Mouse (Mus musculus) retina, postnatal 1 day (tissue): ENCODE data around the gene Taf1b.

Source experiments
- DNase-seq: peaks from one replicate; pipeline ENCODE4 v3.0.0-alpha.2; 2012

Gene Taf1b

GRCm38 (mm10) chr12:24555976-24556375 lies 57.8 kb downstream of the Taf1b start:
- no peak for DNase-seq

GRCm38 (mm10) chr12:24563395-24563960 lies 65.3 kb downstream of the Taf1b start:
- no peak for DNase-seq

GRCm38 (mm10) chr12:24565311-24565710 lies 67.2 kb downstream of the Taf1b start:
- no peak for DNase-seq

- no peak for DNase-seq
Observed at GRCm38 (mm10) chr12:24567606-24568005, 69.4 kb downstream of the Taf1b start.

GRCm38 (mm10) chr12:24571523-24572392 lies 73.6 kb downstream of the Taf1b start, which contains the start of gene Grhl1:
Gene Grhl1, plus strand, starts transcription at chr12:24572283.
- peak; percentile 97 for DNase-seq

GRCm38 (mm10) chr12:24572421-24573274 lies 74.5 kb downstream of the Taf1b start:
- no peak for DNase-seq

DNA sequence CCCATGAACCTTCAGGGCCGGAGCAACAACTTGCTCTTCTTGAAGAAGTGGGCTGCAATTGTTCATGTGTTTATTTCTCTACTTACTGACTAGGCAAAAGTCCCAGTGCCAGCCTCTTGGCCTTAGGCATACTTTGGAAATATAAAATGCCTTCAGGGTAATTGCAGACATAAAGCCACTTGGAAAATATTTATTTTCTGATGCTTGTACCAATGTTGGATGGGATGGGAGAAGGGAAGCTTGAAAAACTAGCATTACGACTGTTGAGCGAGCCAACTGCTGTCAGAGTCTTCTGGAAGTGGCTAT lies 75.1 kb downstream of the Taf1b start:
- DNase-seq, result no peak

GRCm38 (mm10) chr12:24574870-24575269 lies 76.7 kb downstream of the Taf1b start:
- DNase-seq, result peak; percentile 40

DNA sequence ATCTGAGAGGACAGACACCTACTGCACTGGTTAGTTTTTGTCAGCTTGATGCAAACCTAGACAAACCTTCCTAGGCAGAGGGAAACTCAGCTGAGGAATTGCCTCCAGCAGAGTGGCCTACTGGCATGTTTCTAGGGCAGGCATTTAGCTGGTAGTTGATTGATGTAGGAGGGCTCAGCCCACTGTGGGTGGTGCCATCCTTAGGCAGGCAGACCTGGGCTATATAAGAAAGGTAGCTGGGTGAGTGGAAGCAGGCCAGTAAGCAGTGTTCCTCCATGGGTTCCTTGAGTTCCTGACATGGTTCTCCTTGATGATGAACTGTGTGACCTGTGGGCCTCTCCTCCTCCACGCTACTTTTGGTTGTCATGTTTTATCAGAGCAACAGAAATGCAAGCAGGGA lies 82.3 kb downstream of the Taf1b start:
- no peak for DNase-seq

DNA sequence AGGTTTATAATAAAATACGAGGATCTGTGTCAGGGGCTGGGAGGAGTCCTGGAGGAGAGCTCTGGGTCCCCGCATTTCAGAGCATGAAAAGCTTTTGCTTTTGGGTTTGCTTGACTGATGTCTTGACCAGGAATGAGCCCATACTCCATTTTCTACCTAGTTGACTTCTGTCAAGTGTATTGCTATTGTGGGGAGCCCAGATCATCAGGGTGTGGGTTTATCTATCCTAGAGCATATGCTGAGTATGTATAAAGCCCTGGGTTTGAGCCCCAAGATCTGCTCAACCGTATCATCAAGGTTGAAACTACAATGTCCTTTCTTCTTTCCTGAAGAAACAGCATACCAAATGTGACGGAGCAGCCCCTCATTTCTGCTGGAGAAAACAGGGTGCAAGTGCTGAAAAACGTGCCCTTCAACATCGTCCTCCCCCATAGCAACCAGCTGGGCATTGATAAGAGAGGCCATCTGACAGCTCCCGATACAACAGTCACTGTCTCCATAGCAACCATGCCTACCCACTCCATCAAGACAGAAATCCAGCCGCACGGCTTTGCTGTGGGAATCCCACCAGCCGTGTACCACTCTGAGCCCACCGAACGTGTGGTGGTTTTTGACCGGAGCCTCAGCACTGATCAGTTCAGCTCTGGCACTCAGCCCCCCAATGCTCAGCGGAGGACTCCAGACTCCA lies 83.0 kb downstream of the Taf1b start:
- no peak for DNase-seq

- DNase-seq, result no peak
Observed at GRCm38 (mm10) chr12:24583653-24584052, 85.5 kb downstream of the Taf1b start.

DNA sequence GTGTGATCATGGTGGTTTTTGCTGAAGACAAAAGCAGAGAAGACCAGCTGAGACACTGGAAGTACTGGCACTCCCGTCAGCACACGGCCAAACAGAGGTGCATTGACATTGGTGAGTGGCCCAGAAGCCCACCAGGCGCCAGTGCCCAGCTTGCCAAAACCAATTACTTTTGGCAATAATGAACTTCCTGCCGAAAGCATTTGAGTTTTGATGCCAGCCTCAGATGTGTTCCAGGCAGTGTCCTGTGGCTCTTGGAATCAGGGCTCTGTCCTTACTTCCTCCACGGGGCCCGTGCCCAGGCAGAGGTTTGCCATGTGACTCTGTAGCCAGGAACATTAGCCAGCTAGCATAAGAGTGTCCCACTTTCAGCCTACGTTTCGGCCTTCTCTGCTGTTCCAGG lies 86.7 kb downstream of the Taf1b start:
- no peak for DNase-seq

GRCm38 (mm10) chr12:24586193-24586592 lies 88.0 kb downstream of the Taf1b start:
- no peak for DNase-seq

GRCm38 (mm10) chr12:24590371-24590770 lies 92.2 kb downstream of the Taf1b start:
- DNase-seq, result no peak

- DNase-seq, result no peak
Observed at GRCm38 (mm10) chr12:24592055-24592454, 93.9 kb downstream of the Taf1b start.

DNA sequence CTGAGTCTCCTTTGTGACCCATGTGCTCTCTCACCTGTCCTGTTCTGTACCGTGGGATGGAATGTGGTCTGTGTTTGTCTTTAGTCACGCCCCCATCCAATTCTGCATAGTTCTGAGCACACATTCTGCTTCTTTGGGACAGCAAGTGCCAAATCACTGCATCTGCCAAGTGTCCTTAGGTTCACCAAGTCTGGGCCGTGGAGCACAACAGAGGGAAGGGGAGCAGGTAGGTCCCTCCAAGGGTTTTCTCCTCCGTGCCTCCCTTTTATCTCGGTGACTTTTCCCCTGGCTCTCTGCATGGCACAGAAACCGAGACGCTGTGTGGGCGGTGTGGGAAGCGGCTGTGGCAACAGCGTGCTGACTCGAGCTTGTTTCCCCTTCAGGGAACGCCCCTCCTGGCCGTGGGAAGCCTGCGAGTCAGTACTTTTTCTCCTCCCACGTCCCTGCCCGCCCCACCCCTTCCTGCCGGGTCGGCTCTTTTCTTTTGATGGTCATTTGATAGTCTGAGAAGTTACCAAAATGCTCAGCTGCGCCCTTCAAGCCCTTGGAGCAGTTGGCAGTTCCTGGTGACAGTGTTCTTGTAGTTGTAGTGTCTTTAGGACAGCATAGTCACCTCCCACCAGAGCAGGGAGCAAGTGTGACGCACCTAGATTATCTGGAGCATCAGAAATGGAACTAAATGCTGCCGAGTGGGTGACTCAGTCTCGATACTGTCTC lies 95.0 kb downstream of the Taf1b start:
- peak; percentile 45 for DNase-seq

DNA sequence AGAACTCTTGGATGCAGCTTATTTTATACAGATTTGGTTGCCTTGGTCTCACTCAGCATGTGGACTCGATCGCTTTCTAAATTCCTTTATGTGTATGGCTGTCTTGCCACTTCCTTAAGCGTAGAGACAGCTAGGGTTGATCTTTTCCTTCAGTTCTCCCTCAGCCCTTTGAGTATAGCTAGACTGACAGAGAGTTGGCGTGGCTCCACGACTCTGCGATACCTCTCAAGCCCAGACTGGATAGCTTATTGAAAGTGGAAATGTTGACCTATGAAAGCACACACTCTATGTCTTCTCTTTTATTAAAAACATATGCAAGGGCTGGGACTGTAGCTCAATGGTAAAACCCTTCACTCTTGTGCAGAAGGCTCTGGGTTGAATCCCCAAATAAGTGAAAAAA lies 99.2 kb downstream of the Taf1b start:
- no peak for DNase-seq

GRCm38 (mm10) chr12:24599366-24599895 lies 101.3 kb downstream of the Taf1b start:
- DNase-seq, result peak; percentile 45

GRCm38 (mm10) chr12:24600074-24600473 lies 101.9 kb downstream of the Taf1b start:
- no peak for DNase-seq

DNA sequence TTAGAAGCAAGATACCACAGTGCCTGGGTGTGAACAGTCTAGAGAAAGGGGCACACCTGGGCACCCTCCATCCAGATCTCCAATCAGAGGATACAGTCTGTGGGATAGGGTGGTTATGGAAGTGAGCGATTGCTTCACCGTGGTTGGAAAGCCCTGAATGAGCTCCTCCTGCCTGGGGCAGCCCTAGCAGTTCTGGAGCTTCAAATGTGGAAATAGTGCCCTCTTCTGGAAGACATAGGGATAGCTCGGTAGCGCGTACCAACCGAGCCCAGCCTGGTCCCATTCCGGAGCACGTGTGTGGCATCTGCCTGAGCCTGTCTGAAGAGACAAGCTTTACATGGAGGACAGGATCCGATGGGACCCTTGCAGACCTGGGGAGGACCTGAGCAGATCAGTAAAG lies 102.6 kb downstream of the Taf1b start:
- DNase-seq, result peak; percentile 86

GRCm38 (mm10) chr12:24603266-24603665 lies 105.1 kb downstream of the Taf1b start:
- DNase-seq, result peak; percentile 81

GRCm38 (mm10) chr12:24606166-24606565 lies 108.0 kb downstream of the Taf1b start:
- peak; percentile 84 for DNase-seq
